Mouse (Mus musculus): ENCODE data around the gene Cfap97.
A peak's percentile ranks its signal among the peaks of the same experiment; 100 is the strongest.

The Cfap97 gene

GRCm38 (mm10) chr8:46232798-46233197 is 81.2 kb downstream of the Cfap97 start:
- no peak for DNase-seq

- no peak for DNase-seq
Observed at GRCm38 (mm10) chr8:46234736-46235135, 83.2 kb downstream of the Cfap97 start.

GRCm38 (mm10) chr8:46236441-46237223 is 85.1 kb downstream of the Cfap97 start:
- DNase-seq = no peak

- DNase-seq = peak; percentile 78 to 90
Observed at GRCm38 (mm10) chr8:46241568-46242374, 90.2 kb downstream of the Cfap97 start.

- DNase-seq = no peak
Observed at GRCm38 (mm10) chr8:46242946-46243345, 91.4 kb downstream of the Cfap97 start.
